Mouse (Mus musculus): Measurements from ENCODE around the gene Timm8a2. TPM values are rescaled to one million over a fixed set of nuclear protein-coding genes. Genes with fewer than 3 reads are reported as not detected.

The Timm8a2 gene
- 0.60 TPM in 1 of 2 replicates, not detected in the other for total RNA-seq (2014; rRNA removed)
- polyA plus RNA-seq (2015; fragmentation: Nextera tagmentation; extraction: Ambion mirVana) = not detected in 2 replicates

GRCm38 (mm10) chr14:122034451-122034850 is at the start of gene Timm8a2:
TSS of gene Timm8a2 (plus strand) at chr14:122034674.
- no peak within 1 kb of the TSS for H3K9ac ChIP-seq (replicated peaks; ENCODE audit: low read length, poor library complexity, severe bottlenecking)
- H3K4me2 ChIP-seq (ENCODE audit: low read depth, low read length, poor library complexity, severe bottlenecking) = no peak within 1 kb of the TSS
- H3K9me3 ChIP-seq (ENCODE audit: low read length) = no peaks in the 10 kb centered on the region
- H3K4me1 ChIP-seq (ENCODE audit: insufficient read depth, low read length) = no peaks in the 10 kb centered on the region
- no peaks in the 10 kb centered on the region for H3K36me3 ChIP-seq (ENCODE audit: insufficient read depth, low read length)
- no peak for DNase-seq (ENCODE audit: low spot score)
- 90% methylated on average over 13 of the region's 13 CpGs for WGBS
- TF ChIP-seq CTCF (IDR thresholded peaks at IDR 0.05) = no peak
- ATAC-seq (ENCODE audit: low FRiP score) = no peak
- no peaks in the 10 kb centered on the region for H3K27me3 ChIP-seq (ENCODE audit: insufficient read depth, low read length)
- no peak within 1 kb of the TSS for H3K4me3 ChIP-seq (ENCODE audit: low read depth, low read length)
- no peak within 1 kb of the TSS for H3K27ac ChIP-seq (ENCODE audit: low read depth, low read length)

- TF ChIP-seq CTCF (IDR thresholded peaks at IDR 0.05) = no peak
- Histone ChIP-seq H3K4me2 (ENCODE audit: low read depth, low read length, poor library complexity, severe bottlenecking) (no peak overlapping the region), H3K27me3 (ENCODE audit: insufficient read depth, low read length) (no peaks in the 10 kb centered on the region), H3K4me1 (ENCODE audit: insufficient read depth, low read length) (no peaks in the 10 kb centered on the region), H3K4me3 (ENCODE audit: low read depth, low read length) (no peak overlapping the region), H3K9me3 (ENCODE audit: low read length) (no peaks in the 10 kb centered on the region), H3K27ac (ENCODE audit: low read depth, low read length) (no peak overlapping the region), H3K9ac (replicated peaks; ENCODE audit: low read length, poor library complexity, severe bottlenecking) (no peak overlapping the region), H3K36me3 (ENCODE audit: insufficient read depth, low read length) (no peaks in the 10 kb centered on the region)
- ATAC-seq (ENCODE audit: low FRiP score) (no peak), DNase-seq (ENCODE audit: low spot score) (no peak)
- WGBS = 82% methylated on average over 3 of the region's 3 CpGs
These were observed 49.0 kb upstream of the Timm8a2 start for GRCm38 (mm10) chr14:121985477-121985876.

DNA sequence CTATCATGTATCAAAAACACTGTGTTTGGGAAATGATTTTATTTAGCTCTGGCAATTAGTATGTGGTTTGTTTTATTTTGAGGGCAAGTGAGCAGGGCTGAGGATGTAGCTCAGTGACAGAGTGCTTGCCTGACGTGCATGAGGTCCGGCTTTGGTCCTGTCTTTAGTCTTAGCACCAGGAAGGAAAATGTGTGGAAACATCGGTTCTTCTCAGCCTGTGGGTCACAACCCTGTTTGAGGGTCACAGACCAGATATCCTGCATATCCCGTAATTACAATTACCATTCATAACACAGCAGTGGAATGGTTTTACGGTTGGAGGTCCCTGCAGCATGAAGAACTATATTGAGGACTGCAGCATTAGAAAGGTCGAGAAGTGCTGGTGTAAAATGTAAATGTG is 48.4 kb upstream of the Timm8a2 start:
- DNase-seq (ENCODE audit: low spot score) (no peak), ATAC-seq (ENCODE audit: low FRiP score) (no peak)
- no peak for TF ChIP-seq CTCF (IDR thresholded peaks at IDR 0.05)
- no peaks in the 10 kb centered on the region for H3K9me3 ChIP-seq (ENCODE audit: low read length)
- H3K36me3 ChIP-seq (ENCODE audit: insufficient read depth, low read length) = no peaks in the 10 kb centered on the region
- H3K4me2 ChIP-seq (ENCODE audit: low read depth, low read length, poor library complexity, severe bottlenecking) = no peak overlapping the region
- no peaks in the 10 kb centered on the region for H3K4me1 ChIP-seq (ENCODE audit: insufficient read depth, low read length)
- H3K9ac ChIP-seq (replicated peaks; ENCODE audit: low read length, poor library complexity, severe bottlenecking) = no peak overlapping the region
- H3K27ac ChIP-seq (ENCODE audit: low read depth, low read length) = no peak overlapping the region
- no peaks in the 10 kb centered on the region for H3K27me3 ChIP-seq (ENCODE audit: insufficient read depth, low read length)
- 86% methylated on average over 6 of the region's 6 CpGs for WGBS
- H3K4me3 ChIP-seq (ENCODE audit: low read depth, low read length) = no peak overlapping the region

- no peak overlapping the region for H3K4me3 ChIP-seq (ENCODE audit: low read depth, low read length)
- TF ChIP-seq CTCF (IDR thresholded peaks at IDR 0.05) = no peak
- H3K36me3 ChIP-seq (ENCODE audit: insufficient read depth, low read length) = no peaks in the 10 kb centered on the region
- ATAC-seq (ENCODE audit: low FRiP score) = no peak
- DNase-seq (ENCODE audit: low spot score) = no peak
- H3K9me3 ChIP-seq (ENCODE audit: low read length) = no peaks in the 10 kb centered on the region
- H3K4me1 ChIP-seq (ENCODE audit: insufficient read depth, low read length) = no peaks in the 10 kb centered on the region
- H3K4me2 ChIP-seq (ENCODE audit: low read depth, low read length, poor library complexity, severe bottlenecking) = no peak overlapping the region
- no peaks in the 10 kb centered on the region for H3K27me3 ChIP-seq (ENCODE audit: insufficient read depth, low read length)
- H3K9ac ChIP-seq (replicated peaks; ENCODE audit: low read length, poor library complexity, severe bottlenecking) = no peak overlapping the region
- no peak overlapping the region for H3K27ac ChIP-seq (ENCODE audit: low read depth, low read length)
- WGBS = 95% methylated on average over 1 of the region's 1 CpGs
These were observed 47.2 kb upstream of the Timm8a2 start for GRCm38 (mm10) chr14:121987287-121987686.

DNA sequence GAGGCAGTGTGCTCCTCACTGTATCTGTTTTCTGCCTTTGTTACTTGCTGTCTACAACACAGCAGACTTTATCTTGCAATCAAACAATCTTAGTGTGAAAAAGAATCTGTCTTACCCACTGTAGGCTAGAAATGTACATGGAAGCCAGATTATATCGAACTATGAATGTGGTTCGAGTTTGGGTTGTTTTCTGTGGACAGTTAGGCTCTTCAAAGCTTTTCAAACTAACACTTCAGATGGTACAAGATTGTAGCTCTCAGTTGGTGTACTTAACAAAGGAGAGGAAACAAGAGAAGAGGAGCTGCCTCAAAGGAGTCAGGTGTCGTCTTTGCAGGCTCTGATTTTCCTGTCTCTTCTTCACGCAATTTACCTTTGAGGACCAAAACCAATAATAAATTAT is 46.8 kb upstream of the Timm8a2 start:
- DNase-seq (ENCODE audit: low spot score) (no peak), ATAC-seq (ENCODE audit: low FRiP score) (no peak)
- Histone ChIP-seq H3K4me2 (ENCODE audit: low read depth, low read length, poor library complexity, severe bottlenecking) (no peak overlapping the region), H3K27me3 (ENCODE audit: insufficient read depth, low read length) (no peaks in the 10 kb centered on the region), H3K4me1 (ENCODE audit: insufficient read depth, low read length) (no peaks in the 10 kb centered on the region), H3K4me3 (ENCODE audit: low read depth, low read length) (no peak overlapping the region), H3K9me3 (ENCODE audit: low read length) (no peaks in the 10 kb centered on the region), H3K9ac (replicated peaks; ENCODE audit: low read length, poor library complexity, severe bottlenecking) (no peak overlapping the region), H3K27ac (ENCODE audit: low read depth, low read length) (no peak overlapping the region), H3K36me3 (ENCODE audit: insufficient read depth, low read length) (no peaks in the 10 kb centered on the region)
- 79% methylated on average over 4 of the region's 4 CpGs for WGBS
- TF ChIP-seq CTCF (IDR thresholded peaks at IDR 0.05) = no peak

DNA sequence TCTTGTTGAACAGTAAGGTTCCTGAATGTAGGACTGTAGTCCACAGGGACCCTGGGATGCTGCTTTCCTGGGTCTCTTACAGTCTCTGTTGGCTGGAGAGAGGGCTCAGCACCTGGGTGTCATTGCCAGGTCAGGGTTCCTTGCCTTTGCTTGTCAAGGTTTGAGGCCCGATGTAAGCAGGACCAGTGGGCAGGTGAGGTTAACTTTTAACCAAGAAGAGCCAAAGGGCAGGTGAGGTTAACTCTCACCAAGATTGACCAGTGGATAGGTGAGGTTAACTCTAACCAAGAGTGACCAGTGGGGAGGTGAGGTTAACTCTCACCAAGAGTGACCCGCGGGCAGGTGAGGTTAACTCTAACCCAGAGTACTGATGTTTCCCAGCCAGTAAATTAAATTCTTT is 45.1 kb upstream of the Timm8a2 start:
- H3K4me2 ChIP-seq (ENCODE audit: low read depth, low read length, poor library complexity, severe bottlenecking) = no peak overlapping the region
- 93% methylated on average over 3 of the region's 3 CpGs for WGBS

More for the DNA sequence above, 45.1 kb upstream of the Timm8a2 start:
- no peak for TF ChIP-seq CTCF (IDR thresholded peaks at IDR 0.05)
- no peaks in the 10 kb centered on the region for H3K9me3 ChIP-seq (ENCODE audit: low read length)
- DNase-seq (ENCODE audit: low spot score) (no peak), ATAC-seq (ENCODE audit: low FRiP score) (no peak)
- no peaks in the 10 kb centered on the region for H3K4me1 ChIP-seq (ENCODE audit: insufficient read depth, low read length)
- H3K9ac ChIP-seq (replicated peaks; ENCODE audit: low read length, poor library complexity, severe bottlenecking) = no peak overlapping the region
- no peaks in the 10 kb centered on the region for H3K27me3 ChIP-seq (ENCODE audit: insufficient read depth, low read length)
- no peak overlapping the region for H3K27ac ChIP-seq (ENCODE audit: low read depth, low read length)
- H3K4me3 ChIP-seq (ENCODE audit: low read depth, low read length) = no peak overlapping the region
- H3K36me3 ChIP-seq (ENCODE audit: insufficient read depth, low read length) = no peaks in the 10 kb centered on the region

All from midbrain, postnatal 0 days (tissue).